Mouse (Mus musculus) cortical plate, adult 2 months (tissue): Measurements from ENCODE around the gene Bpifb1.

Experiments used
- CTCF ChIP-seq: fragments of 200-500 bp; IDR thresholded peaks from 2 replicates; pipeline ENCODE4 v1.5.1; 2011; ENCODE audit warnings: mild to moderate bottlenecking, control low read depth, low read length; ENCODE audit not compliant: insufficient read depth; ENCODE audit errors: extremely low read depth
- POLR2A ChIP-seq: fragments of 200-500 bp; IDR thresholded peaks from 2 replicates; pipeline ENCODE4 v1.6.1; 2011; ENCODE audit warnings: mild to moderate bottlenecking, low read length, control low read depth; ENCODE audit not compliant: insufficient read depth; ENCODE audit errors: extremely low read depth

DNA sequence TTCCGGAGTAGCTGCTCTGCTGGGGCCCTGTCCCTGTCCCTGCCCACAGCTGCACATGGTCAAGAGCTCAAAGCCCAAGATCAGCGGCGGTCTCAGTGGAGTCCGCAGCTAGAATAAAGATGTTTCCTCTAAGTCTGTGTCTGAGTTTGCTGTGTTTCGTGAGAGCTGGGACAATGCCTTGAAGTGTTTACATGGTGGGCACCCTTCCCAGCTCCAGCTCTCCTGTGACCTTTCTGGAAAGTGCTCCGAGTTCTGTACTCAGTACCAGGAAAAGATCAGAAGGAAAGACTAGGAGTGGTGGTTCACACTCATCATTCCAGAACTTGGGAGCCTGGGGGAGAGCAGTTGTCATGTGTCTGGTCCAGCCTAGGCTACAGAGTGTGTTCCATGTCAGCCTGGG lies 50.2 kb downstream of the Bpifb1 start:
- no peak for TF ChIP-seq POLR2A
- no peak for TF ChIP-seq CTCF
